Mouse (Mus musculus): ENCODE data around the gene Itih3.

GRCm38 (mm10) chr14:30943038-30943437, 19.5 kb upstream of the Itih3 start, which contains the start of gene Itih1:
- TF ChIP-seq GATA1 (IDR thresholded peaks at IDR 0.05; ENCODE audit: low read length) (no peak), TAL1 (IDR thresholded peaks at IDR 0.05; ENCODE audit: low read length) (no peak)

Measured in erythroblast, embryonic 14.5 days (primary cell).